Mouse (Mus musculus) lung, embryonic 16.5 days (tissue): Measurements from ENCODE around the gene Rfc2. TPM values are rescaled to one million over a fixed set of nuclear protein-coding genes. Genes with fewer than 3 reads are reported as not detected.
A peak's percentile ranks its signal among the peaks of the same experiment; 100 is the strongest.

ENCODE experiments used
- ATAC-seq: fragments of 200-750 bp; cut with Nextera tagmentation; 2 replicates; pipeline ENCODE4 v1.8.0; 2017; ENCODE audit warnings: low read depth, mild to moderate bottlenecking, moderate library complexity
- H3K27ac ChIP-seq: fragments of 300-500 bp; sonication (generic); 2 replicates; pipeline ENCODE4 v1.5.1; 2014; ENCODE audit warnings: mild to moderate bottlenecking, control low read depth, low read length
- H3K27me3 ChIP-seq: fragments of 300-500 bp; sonication (generic); 2 replicates; pipeline ENCODE4 v1.6.1; 2014; ENCODE audit warnings: low read depth, low read length, mixed read lengths; ENCODE audit not compliant: control insufficient read depth, insufficient read depth
- H3K36me3 ChIP-seq: fragments of 300-500 bp; sonication (generic); 2 replicates; pipeline ENCODE4 v1.6.1; 2014; ENCODE audit warnings: low read length; ENCODE audit not compliant: control insufficient read depth, insufficient read depth
- H3K4me1 ChIP-seq: fragments of 300-500 bp; sonication (generic); replicated peaks from 2 replicates; pipeline ENCODE4 v1.6.1; 2014; ENCODE audit warnings: low read length, mixed read lengths; ENCODE audit not compliant: control insufficient read depth, insufficient read depth
- H3K4me2 ChIP-seq: fragments of 300-500 bp; sonication (generic); 2 replicates; pipeline ENCODE4 v1.6.1; 2014; ENCODE audit warnings: low read depth, low read length, control low read depth
- H3K4me3 ChIP-seq: fragments of 300-500 bp; sonication (generic); 2 replicates; pipeline ENCODE4 v1.5.1; 2014; ENCODE audit warnings: mild to moderate bottlenecking, low read length, control low read depth
- H3K9ac ChIP-seq: fragments of 300-500 bp; sonication (generic); 2 replicates; pipeline ENCODE4 v1.6.1; 2014; ENCODE audit warnings: low read length, control low read depth
- H3K9me3 ChIP-seq: fragments of 300-500 bp; sonication (generic); 2 replicates; pipeline ENCODE4 v1.6.1; 2016; ENCODE audit warnings: low read length; ENCODE audit not compliant: control insufficient read depth
- WGBS: fragments of 180-500 bp; shearing (Covaris S2); extraction: QIAGEN DNeasy Blood & Tissue Kit; methylation state at CpG from one replicate; pipeline ENCODE4 v1.1.7; 2014; 5-methylcytosine and 5-hydroxymethylcytosine counted together
- polyA plus RNA-seq: library from polyadenylated mRNA; unstranded; fragments of >200 nt; fragmentation: Nextera tagmentation; extraction: Ambion mirVana; gene quantifications from 2 replicates; pipeline ENCODE4 v1.2.1, GENCODE M21; 2015

The Rfc2 gene
- polyA plus RNA-seq, 1 experiment from 2014 or later = 270 TPM

- Histone ChIP-seq H3K27me3 (no peaks in the 10 kb centered on the region), H3K4me2 (no peak overlapping the region), H3K9ac (no peak overlapping the region), H3K4me3 (no peak overlapping the region), H3K4me1 (peaks cover 6% of the 10 kb centered on the region), H3K9me3 (no peaks in the 10 kb centered on the region), H3K36me3 (no peaks in the 10 kb centered on the region), H3K27ac (no peak overlapping the region)
- no peak for ATAC-seq
- WGBS = 98% methylated on average over 5 of the region's 5 CpGs
Measured at GRCm38 (mm10) chr5:134575833-134576232, 5.3 kb upstream of the Rfc2 start.

DNA sequence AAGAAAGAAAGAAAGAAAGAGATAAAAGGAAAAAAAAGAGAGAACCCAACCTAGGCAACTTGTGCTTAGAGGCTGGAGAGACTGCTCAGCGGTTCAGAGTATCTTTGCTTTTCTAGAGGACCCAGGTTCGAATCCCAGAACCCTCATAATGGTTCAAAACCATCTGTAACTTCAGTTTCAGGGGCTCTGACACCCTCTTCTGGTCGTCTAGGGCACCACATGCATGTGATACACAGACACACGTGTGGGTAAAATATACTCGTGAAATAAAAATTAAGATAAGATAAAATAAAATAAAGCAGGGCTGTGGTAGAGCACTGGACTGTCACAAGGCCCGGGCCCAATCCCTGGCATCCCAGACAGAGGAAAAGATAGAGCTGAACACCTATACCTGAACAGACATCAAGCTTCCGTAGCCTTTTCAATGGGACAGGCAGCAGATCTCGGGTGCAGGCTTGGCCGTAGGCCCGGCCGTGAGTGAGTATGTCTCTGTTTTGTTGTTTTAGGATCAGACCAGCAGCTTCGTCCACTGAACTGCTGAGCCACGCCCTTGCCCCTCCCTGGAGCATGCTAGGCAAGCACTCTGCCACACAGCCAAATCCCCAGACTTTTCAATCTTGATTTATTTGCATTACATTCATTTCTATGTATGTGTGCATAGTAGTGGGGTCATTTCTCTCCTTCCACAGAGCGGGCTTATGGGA is 4.5 kb upstream of the Rfc2 start:
- Histone ChIP-seq H3K4me2 (no peak overlapping the region), H3K9me3 (no peaks in the 10 kb centered on the region), H3K4me1 (peaks cover 6% of the 10 kb centered on the region), H3K27ac (no peak overlapping the region), H3K9ac (no peak overlapping the region), H3K36me3 (no peaks in the 10 kb centered on the region), H3K27me3 (no peaks in the 10 kb centered on the region), H3K4me3 (no peak overlapping the region)
- ATAC-seq = no peak
- WGBS = 73% methylated on average over 14 of the region's 14 CpGs

GRCm38 (mm10) chr5:134577534-134577933 is 3.6 kb upstream of the Rfc2 start:
- Histone ChIP-seq H3K27me3 (no peaks in the 10 kb centered on the region), H3K4me3 (no peak overlapping the region), H3K27ac (no peak overlapping the region; the same call in 1 of the 2 replicates), H3K4me2 (no peak overlapping the region), H3K9me3 (no peaks in the 10 kb centered on the region), H3K9ac (no peak overlapping the region), H3K36me3 (no peaks in the 10 kb centered on the region), H3K4me1 (peaks cover 3% of the 10 kb centered on the region)
- ATAC-seq = no peak
- WGBS = 79% methylated on average over 7 of the region's 7 CpGs

DNA sequence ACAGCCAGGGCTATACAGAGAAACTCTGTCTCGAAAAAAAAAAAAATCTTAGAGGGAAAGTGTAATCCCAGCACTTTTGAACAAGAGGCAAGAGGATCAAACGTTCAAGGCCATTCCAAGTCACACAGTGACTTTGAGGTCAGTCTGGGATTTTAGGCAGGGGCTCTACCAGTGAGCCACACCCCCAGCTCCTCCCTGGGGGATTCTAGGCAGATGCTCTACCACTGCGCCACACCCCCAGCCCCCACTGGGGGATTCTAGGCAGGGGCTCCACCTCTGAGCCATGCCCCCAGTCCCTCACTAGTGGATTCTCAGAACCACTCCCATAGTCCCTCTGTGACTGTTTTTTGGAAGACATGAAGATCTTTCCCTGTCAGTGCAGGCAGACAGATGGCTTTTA is 2.0 kb upstream of the Rfc2 start:
- H3K4me3 ChIP-seq = no peak overlapping the region
- H3K4me2 ChIP-seq = no peak overlapping the region
- peaks cover 9% of the 10 kb centered on the region for H3K4me1 ChIP-seq
- H3K27ac ChIP-seq = no peak overlapping the region
- H3K9me3 ChIP-seq = no peaks in the 10 kb centered on the region
- no peak overlapping the region for H3K9ac ChIP-seq
- no peaks in the 10 kb centered on the region for H3K27me3 ChIP-seq
- H3K36me3 ChIP-seq = no peaks in the 10 kb centered on the region
- ATAC-seq = no peak
- 58% methylated on average over 3 of the region's 3 CpGs for WGBS

- Histone ChIP-seq H3K36me3 (no peaks in the 10 kb centered on the region), H3K27me3 (no peaks in the 10 kb centered on the region), H3K27ac (peak overlapping the region; percentile 43; the same call in 1 of the 2 replicates), H3K9me3 (no peaks in the 10 kb centered on the region), H3K4me2 (peak overlapping the region; percentile 94), H3K9ac (peak overlapping the region; percentile 95), H3K4me3 (peak overlapping the region; percentile 99), H3K4me1 (peaks cover 9% of the 10 kb centered on the region)
- ATAC-seq = peak; percentile 98
- 7% methylated on average over 30 of the region's 30 CpGs for WGBS
Measured at GRCm38 (mm10) chr5:134582221-134582907, 1.2 kb downstream of the Rfc2 start.

DNA sequence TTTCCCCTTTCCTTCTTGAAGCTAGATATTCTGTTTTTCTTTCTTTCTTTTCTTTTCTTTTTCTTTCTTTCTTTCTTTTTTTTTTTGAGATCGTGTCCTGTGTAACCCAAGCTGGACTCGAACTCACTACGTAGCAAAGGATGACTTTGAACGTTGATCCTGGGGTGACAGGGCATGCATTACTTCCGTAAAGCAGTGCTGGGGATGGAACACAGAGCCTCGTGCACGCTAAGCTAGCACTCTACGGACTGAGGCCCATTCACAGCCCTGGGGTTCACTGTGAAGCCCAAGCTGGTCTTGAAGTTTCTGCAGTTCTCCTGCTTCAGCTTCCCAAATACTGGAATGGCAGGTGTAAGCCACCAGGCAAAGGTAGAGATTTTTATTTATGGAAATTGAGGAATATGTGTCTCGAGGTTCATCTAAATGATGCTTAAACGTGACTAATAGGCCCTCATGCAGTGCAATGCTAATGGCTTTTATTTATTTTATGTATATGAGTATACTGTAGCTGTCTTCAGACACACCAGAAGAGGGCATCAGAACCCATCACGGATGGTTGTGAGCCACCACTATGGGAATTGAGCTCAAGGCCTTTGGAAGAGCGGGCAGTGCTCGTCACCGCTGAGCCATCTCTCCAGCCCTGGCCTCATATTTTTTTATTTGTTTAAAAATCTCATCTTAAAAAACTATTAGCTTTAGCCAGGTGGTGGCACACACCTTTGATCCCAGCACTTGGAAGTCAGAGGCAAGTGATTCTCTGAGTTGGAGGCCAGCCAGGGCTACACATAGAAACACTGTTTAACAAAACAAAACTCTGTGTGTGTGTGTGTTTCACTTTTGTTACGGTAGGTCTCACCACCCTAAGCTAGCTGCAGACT is 2.1 kb downstream of the Rfc2 start:
- peak overlapping the region; percentile 94 for H3K4me2 ChIP-seq
- H3K4me1 ChIP-seq = peaks cover 9% of the 10 kb centered on the region
- peak overlapping the region; percentile 99 for H3K4me3 ChIP-seq
- peak overlapping the region; percentile 43; the same call in 1 of the 2 replicates for H3K27ac ChIP-seq
- peak overlapping the region; percentile 95 for H3K9ac ChIP-seq
- ATAC-seq = no peak
- H3K27me3 ChIP-seq = no peaks in the 10 kb centered on the region
- WGBS = 24% methylated on average over 15 of the region's 15 CpGs
- H3K36me3 ChIP-seq = no peaks in the 10 kb centered on the region
- no peaks in the 10 kb centered on the region for H3K9me3 ChIP-seq

DNA sequence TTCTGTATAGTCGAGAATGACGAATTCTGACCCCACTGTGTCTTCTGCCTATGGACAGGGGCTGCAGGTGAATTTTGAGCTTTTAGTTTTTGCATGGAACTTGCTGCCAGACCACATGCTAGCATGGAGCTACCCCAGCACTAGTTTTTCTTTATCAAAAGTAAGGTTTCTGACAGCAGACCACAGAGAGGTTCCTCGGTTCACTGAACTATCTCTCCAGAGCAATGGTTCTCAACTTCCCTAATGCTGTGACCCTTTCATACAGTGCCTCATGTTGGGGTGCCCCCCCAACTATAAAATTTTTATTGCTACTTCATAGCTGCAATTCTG is 2.7 kb downstream of the Rfc2 start:
- 70% methylated on average over 3 of the region's 3 CpGs for WGBS
- ATAC-seq = no peak
- Histone ChIP-seq H3K9ac (peak overlapping the region; percentile 95; the same call in 1 of the 2 replicates), H3K36me3 (no peaks in the 10 kb centered on the region), H3K9me3 (no peaks in the 10 kb centered on the region), H3K4me3 (peak overlapping the region; percentile 99; the same call in 1 of the 2 replicates), H3K4me2 (peak overlapping the region; percentile 94), H3K4me1 (peaks cover 9% of the 10 kb centered on the region), H3K27me3 (no peaks in the 10 kb centered on the region), H3K27ac (no peak overlapping the region)

DNA sequence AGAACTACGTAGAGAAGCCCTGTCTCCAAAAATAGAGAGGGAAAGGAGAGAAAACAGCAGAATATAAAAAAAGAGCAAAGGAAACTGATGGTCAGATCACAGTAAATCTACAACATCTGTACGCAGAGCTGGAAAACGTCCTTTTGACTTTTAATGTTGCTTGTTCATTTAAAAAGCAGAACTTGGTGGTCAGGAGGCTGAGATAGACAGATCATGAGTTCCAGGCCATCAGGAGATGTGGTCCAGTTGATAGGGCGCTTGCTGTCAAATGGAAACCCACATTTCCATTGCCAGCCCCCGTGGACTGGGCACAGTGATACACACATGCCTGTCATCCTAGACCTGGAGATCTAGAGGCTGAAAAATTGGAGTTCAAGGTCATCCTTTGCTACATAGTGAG is 3.6 kb downstream of the Rfc2 start:
- Histone ChIP-seq H3K4me2 (no peak overlapping the region), H3K27ac (no peak overlapping the region), H3K9ac (no peak overlapping the region), H3K9me3 (no peaks in the 10 kb centered on the region), H3K4me1 (peaks cover 9% of the 10 kb centered on the region), H3K36me3 (no peaks in the 10 kb centered on the region), H3K27me3 (no peaks in the 10 kb centered on the region), H3K4me3 (no peak overlapping the region)
- WGBS = 85% methylated on average over 5 of the region's 5 CpGs
- ATAC-seq = no peak

- Histone ChIP-seq H3K4me1 (no peaks in the 10 kb centered on the region), H3K36me3 (peaks cover 16% of the 10 kb centered on the region), H3K4me3 (no peak overlapping the region), H3K9ac (no peak overlapping the region), H3K9me3 (no peaks in the 10 kb centered on the region), H3K4me2 (no peak overlapping the region), H3K27me3 (no peaks in the 10 kb centered on the region), H3K27ac (no peak overlapping the region)
- ATAC-seq = no peak
- 82% methylated on average over 3 of the region's 3 CpGs for WGBS
Measured at GRCm38 (mm10) chr5:134589900-134590299, 8.7 kb downstream of the Rfc2 start.
